9 mouse cellular contexts compared by ENCODE assay signal in genomic region chr9:30943341-30943740, GRCm38 (mm10). TPM values are rescaled to one million over a fixed set of nuclear protein-coding genes. Genes with fewer than 3 reads are reported as not detected.
DNase-seq lines count a peak whose midpoint lies in the region; ATAC-seq and TF ChIP-seq lines count a peak whose summit lies in the region.
"Had no signal": no experiment of that assay in that cellular context is flagged by ENCODE, and none has a peak within 500 bp of the region (broad histone marks: within the 10 kb centered on the region; RNA-seq: fewer than 3 reads in every experiment).

No protein-coding gene starts in this region.

- DNase-seq in lung, embryonic 14.5 days, result peak; percentile 28
- no peak for DNase-seq in lung, adult 18-20 months
- no peak for DNase-seq in forebrain, embryonic 11.5 days (ENCODE audit: low spot score)
- no peak for DNase-seq in adrenal gland, adult (ENCODE audit: inconsistent age in 2 of 2, low spot score in 1 of 2)
- no peak for DNase-seq in adrenal gland, postnatal 36 days
- DNase-seq in layer of hippocampus, postnatal 36 days, result no peak

- no peaks in the 10 kb centered on the region for H3K36me3 ChIP-seq in lung, embryonic 14.5 days (ENCODE audit: insufficient read depth)
- H3K36me3 ChIP-seq in forebrain, embryonic 11.5 days (ENCODE audit: control insufficient read depth, insufficient read depth, low read length), result no peaks in the 10 kb centered on the region
- no peaks in the 10 kb centered on the region for H3K36me3 ChIP-seq in intestine, embryonic 16.5 days (ENCODE audit: control insufficient read depth, insufficient read depth, low read length)
- no peaks in the 10 kb centered on the region for H3K36me3 ChIP-seq in neural tube, embryonic 14.5 days (ENCODE audit: control insufficient read depth, insufficient read depth, low read length)

- H3K9me3 ChIP-seq in lung, embryonic 14.5 days (ENCODE audit: low read depth, low read length), result no peaks in the 10 kb centered on the region
- no peaks in the 10 kb centered on the region for H3K9me3 ChIP-seq in forebrain, embryonic 11.5 days (ENCODE audit: control insufficient read depth, low read length)
- H3K9me3 ChIP-seq in intestine, embryonic 16.5 days (ENCODE audit: control insufficient read depth, low read length), result no peaks in the 10 kb centered on the region
- H3K9me3 ChIP-seq in neural tube, embryonic 14.5 days (ENCODE audit: control insufficient read depth, low read length), result no peaks in the 10 kb centered on the region

- no peaks in the 10 kb centered on the region for H3K4me1 ChIP-seq in lung, embryonic 14.5 days (ENCODE audit: insufficient read depth)
- H3K4me1 ChIP-seq in forebrain, embryonic 11.5 days (replicated peaks; ENCODE audit: control insufficient read depth, insufficient read depth, low read length), result peaks cover 6% of the 10 kb centered on the region; the same call in 1 of the 2 replicates
- peaks cover 6% of the 10 kb centered on the region for H3K4me1 ChIP-seq in intestine, embryonic 16.5 days (ENCODE audit: control insufficient read depth, insufficient read depth, low read length)
- no peaks in the 10 kb centered on the region for H3K4me1 ChIP-seq in neural tube, embryonic 14.5 days (ENCODE audit: control insufficient read depth, insufficient read depth, low read length)

- H3K4me3 ChIP-seq in lung, embryonic 14.5 days (ENCODE audit: low read depth, low read length), result peak overlapping the region; percentile 53
- peak overlapping the region; percentile 59 for H3K4me3 ChIP-seq in forebrain, embryonic 11.5 days (ENCODE audit: low read depth, low read length)
- H3K4me3 ChIP-seq in intestine, embryonic 16.5 days (ENCODE audit: low read length), result peak overlapping the region; percentile 62
- H3K4me3 ChIP-seq in neural tube, embryonic 14.5 days (ENCODE audit: low read depth, low read length), result peak overlapping the region; percentile 67

- peaks cover 65% of the 10 kb centered on the region for H3K27me3 ChIP-seq in lung, embryonic 14.5 days (ENCODE audit: insufficient read depth, low read length)
- H3K27me3 ChIP-seq in forebrain, embryonic 11.5 days (ENCODE audit: control insufficient read depth, insufficient read depth, low read length), result peaks cover 33% of the 10 kb centered on the region
- peaks cover 52% of the 10 kb centered on the region for H3K27me3 ChIP-seq in intestine, embryonic 16.5 days (replicated peaks; ENCODE audit: control insufficient read depth, insufficient read depth, low read length)
- peaks cover 28% of the 10 kb centered on the region for H3K27me3 ChIP-seq in neural tube, embryonic 14.5 days (ENCODE audit: control insufficient read depth, insufficient read depth, low read length)

- WGBS in lung, embryonic 14.5 days, result 2% methylated on average over 14 of the region's 14 CpGs
- 2% methylated on average over 11 of the region's 14 CpGs for WGBS in forebrain, embryonic 11.5 days
- WGBS in intestine, embryonic 16.5 days, result 2% methylated on average over 14 of the region's 14 CpGs
- under 1% methylated on average over 14 of the region's 14 CpGs for WGBS in neural tube, embryonic 14.5 days

- no peak overlapping the region for H3K27ac ChIP-seq in lung, embryonic 14.5 days (ENCODE audit: low read depth)
- H3K27ac ChIP-seq in forebrain, embryonic 11.5 days (ENCODE audit: low read depth, low read length), result no peak overlapping the region
- peak overlapping the region; percentile 11; the same call in 1 of the 2 replicates for H3K27ac ChIP-seq in intestine, embryonic 16.5 days (ENCODE audit: low read length)
- H3K27ac ChIP-seq in neural tube, embryonic 14.5 days (ENCODE audit: low read depth, low read length), result no peak overlapping the region

- no peak for TF ChIP-seq CTCF in lung, embryonic 14.5 days (IDR thresholded peaks at IDR 0.05; ENCODE audit: low read depth)

- H3K9ac ChIP-seq in lung, embryonic 14.5 days, result peak overlapping the region; percentile 49; the same call in 1 of the 2 replicates
- H3K9ac ChIP-seq in forebrain, embryonic 11.5 days (ENCODE audit: low read length), result peak overlapping the region; percentile 68
- peak overlapping the region; percentile 78 for H3K9ac ChIP-seq in intestine, embryonic 16.5 days (ENCODE audit: low read depth, low read length)
- peak overlapping the region; percentile 65 for H3K9ac ChIP-seq in neural tube, embryonic 14.5 days (replicated peaks; ENCODE audit: low read depth, low read length)

- H3K4me2 ChIP-seq in lung, embryonic 14.5 days, result peak overlapping the region; percentile 98
- peak overlapping the region; percentile 99 for H3K4me2 ChIP-seq in forebrain, embryonic 11.5 days (ENCODE audit: low read depth, low read length, severe bottlenecking)
- H3K4me2 ChIP-seq in intestine, embryonic 16.5 days (ENCODE audit: low read depth, low read length), result peak overlapping the region; percentile 99
- peak overlapping the region; percentile 98 for H3K4me2 ChIP-seq in neural tube, embryonic 14.5 days (ENCODE audit: low read depth, low read length)

- peak; percentile 15; the same call in 1 of the 2 replicates for ATAC-seq in lung, embryonic 14.5 days (ENCODE audit: insufficient read depth)
- ATAC-seq in forebrain, embryonic 11.5 days (replicated peaks; ENCODE audit: low FRiP score), result no peak
- ATAC-seq in intestine, embryonic 16.5 days, result no peak
- no peak for ATAC-seq in neural tube, embryonic 14.5 days (ENCODE audit: low read depth)

RNA-seq across cellular contexts. Expression of gene Adamts8, which starts 1.0 kb away (rescaled TPM):
- polyA plus RNA-seq in lung, embryonic 14.5 days (2014; fragmentation: Nextera tagmentation; extraction: Ambion mirVana), result 2.0 and 3.1 TPM in 2 replicates
- polyA plus RNA-seq in forebrain, embryonic 11.5 days (2014; fragmentation: Nextera tagmentation; extraction: Ambion mirVana), result 0.49 and 0.61 TPM in 2 replicates
- polyA plus RNA-seq in intestine, embryonic 16.5 days (2015; fragmentation: Nextera tagmentation; extraction: Ambion mirVana), result 6.8 and 7.9 TPM in 2 replicates
- polyA plus RNA-seq in neural tube, embryonic 14.5 days (2014; fragmentation: Nextera tagmentation; extraction: Ambion mirVana), result 1.2 and 1.9 TPM in 2 replicates
- total RNA-seq in adrenal gland, postnatal 36 days (2021), result under 1 TPM; 0.07 to 0.49 TPM
- 1 to 10 TPM; 2.9 to 4.0 TPM for total RNA-seq in layer of hippocampus, postnatal 36 days (2021)
- total RNA-seq: hematopoietic stem cell, adult 5-6 weeks had no signal

RNA-seq across cellular contexts. Expression of gene Adamts15, which starts 21.1 kb away (rescaled TPM):
- polyA plus RNA-seq in lung, embryonic 14.5 days (2014; fragmentation: Nextera tagmentation; extraction: Ambion mirVana), result 6.2 and 6.4 TPM in 2 replicates
- 6.7 and 8.4 TPM in 2 replicates for polyA plus RNA-seq in forebrain, embryonic 11.5 days (2014; fragmentation: Nextera tagmentation; extraction: Ambion mirVana)
- polyA plus RNA-seq in intestine, embryonic 16.5 days (2015; fragmentation: Nextera tagmentation; extraction: Ambion mirVana), result 3.8 TPM in 2 replicates
- polyA plus RNA-seq in neural tube, embryonic 14.5 days (2014; fragmentation: Nextera tagmentation; extraction: Ambion mirVana), result 2.6 and 7.2 TPM in 2 replicates
- 1 to 10 TPM; 4.3 to 8.8 TPM for total RNA-seq in adrenal gland, postnatal 36 days (2021)
- 1 to 10 TPM; 4.1 to 4.5 TPM for total RNA-seq in layer of hippocampus, postnatal 36 days (2021)
